Mouse (Mus musculus) kidney, adult 11 months (tissue): ENCODE results near the gene Stk10.
A peak's percentile ranks its signal among the peaks of the same experiment; 100 is the strongest.

ENCODE experiments used
- DNase-seq: peaks from one replicate; pipeline ENCODE4 v3.0.0; 2022

The Stk10 gene

GRCm38 (mm10) chr11:32634842-32635241 lies 101.7 kb downstream of the Stk10 start:
- no peak for DNase-seq

- no peak for DNase-seq
Observed at GRCm38 (mm10) chr11:32636275-32636674, 103.2 kb downstream of the Stk10 start.

GRCm38 (mm10) chr11:32638521-32639255 lies 105.6 kb downstream of the Stk10 start:
- no peak for DNase-seq

GRCm38 (mm10) chr11:32640617-32641016 lies 107.5 kb downstream of the Stk10 start:
- no peak for DNase-seq

GRCm38 (mm10) chr11:32642249-32642876 lies 109.3 kb downstream of the Stk10 start, which contains the start of gene Fbxw11:
Gene Fbxw11 (plus strand): TSS chr11:32642724.
- peak; percentile 96 for DNase-seq

- no peak for DNase-seq
Observed at GRCm38 (mm10) chr11:32642899-32643886, 110.1 kb downstream of the Stk10 start.

GRCm38 (mm10) chr11:32644010-32644409 lies 110.9 kb downstream of the Stk10 start:
- DNase-seq: no peak

GRCm38 (mm10) chr11:32647265-32647664 lies 114.2 kb downstream of the Stk10 start:
- DNase-seq: no peak

- no peak for DNase-seq
Observed at GRCm38 (mm10) chr11:32650236-32650749, 117.2 kb downstream of the Stk10 start.

- DNase-seq: peak; percentile 53
Observed at GRCm38 (mm10) chr11:32650893-32651590, 117.9 kb downstream of the Stk10 start.

- no peak for DNase-seq
Observed at GRCm38 (mm10) chr11:32651723-32652122, 118.6 kb downstream of the Stk10 start.

GRCm38 (mm10) chr11:32662082-32662656 lies 129.1 kb downstream of the Stk10 start:
- DNase-seq: no peak

- DNase-seq: no peak
Observed at GRCm38 (mm10) chr11:32665639-32666038, 132.5 kb downstream of the Stk10 start.

GRCm38 (mm10) chr11:32666983-32667382 lies 133.9 kb downstream of the Stk10 start:
- no peak for DNase-seq

GRCm38 (mm10) chr11:32671480-32671879 lies 138.4 kb downstream of the Stk10 start:
- DNase-seq: no peak
